Mouse (Mus musculus) hindbrain, embryonic 15.5 days (tissue): Measurements from ENCODE around the gene Apoa2. TPM values are rescaled to one million over a fixed set of nuclear protein-coding genes. Genes with fewer than 3 reads are reported as not detected.
A peak's percentile ranks its signal among the peaks of the same experiment; 100 is the strongest.

Experiments
- ATAC-seq: fragments of 200-750 bp; cut with Nextera tagmentation; 2 replicates; pipeline ENCODE4 v1.8.0; 2017; ENCODE audit warnings: low read depth, moderate number of reproducible peaks, moderate TSS enrichment; ENCODE audit not compliant: low FRiP score
- H3K27ac ChIP-seq: fragments of 300-500 bp; sonication (generic); replicated peaks from 2 replicates; pipeline ENCODE4 v1.5.1; 2015; ENCODE audit warnings: mild to moderate bottlenecking, inconsistent platforms
- H3K27me3 ChIP-seq: fragments of 300-500 bp; sonication (generic); 2 replicates; pipeline ENCODE4 v1.6.1; 2015; ENCODE audit warnings: control low read depth, inconsistent platforms
- H3K36me3 ChIP-seq: fragments of 300-500 bp; sonication (generic); 2 replicates; pipeline ENCODE4 v1.6.1; 2015; ENCODE audit warnings: control low read depth, inconsistent platforms
- H3K4me1 ChIP-seq: fragments of 300-500 bp; sonication (generic); replicated peaks from 2 replicates; pipeline ENCODE4 v1.6.1; 2015; ENCODE audit warnings: control low read depth, inconsistent platforms
- H3K4me2 ChIP-seq: fragments of 300-500 bp; sonication (generic); 2 replicates; pipeline ENCODE4 v1.6.1; 2015; ENCODE audit warnings: moderate library complexity, mild to moderate bottlenecking, inconsistent platforms
- H3K4me3 ChIP-seq: fragments of 300-500 bp; sonication (generic); 2 replicates; pipeline ENCODE4 v1.5.1; 2015; ENCODE audit warnings: mild to moderate bottlenecking, inconsistent platforms
- H3K9ac ChIP-seq: fragments of 300-500 bp; sonication (generic); 2 replicates; pipeline ENCODE4 v1.6.1; 2015; ENCODE audit warnings: inconsistent platforms
- H3K9me3 ChIP-seq: fragments of 300-500 bp; sonication (generic); 2 replicates; pipeline ENCODE4 v1.6.1; 2016; ENCODE audit warnings: control low read depth, inconsistent platforms
- WGBS: fragments of 180-500 bp; shearing (Covaris S2); methylation state at CpG from one replicate; pipeline ENCODE4 v1.1.7; 2015; 5-methylcytosine and 5-hydroxymethylcytosine counted together
- polyA plus RNA-seq: library from polyadenylated mRNA; unstranded; fragments of >200 nt; fragmentation: Nextera tagmentation; extraction: Ambion mirVana; gene quantifications from 2 replicates; pipeline ENCODE4 v1.2.1, GENCODE M21; 2015

The Apoa2 gene
- polyA plus RNA-seq, 1 experiment from 2014 or later, result 6.0 TPM

DNA sequence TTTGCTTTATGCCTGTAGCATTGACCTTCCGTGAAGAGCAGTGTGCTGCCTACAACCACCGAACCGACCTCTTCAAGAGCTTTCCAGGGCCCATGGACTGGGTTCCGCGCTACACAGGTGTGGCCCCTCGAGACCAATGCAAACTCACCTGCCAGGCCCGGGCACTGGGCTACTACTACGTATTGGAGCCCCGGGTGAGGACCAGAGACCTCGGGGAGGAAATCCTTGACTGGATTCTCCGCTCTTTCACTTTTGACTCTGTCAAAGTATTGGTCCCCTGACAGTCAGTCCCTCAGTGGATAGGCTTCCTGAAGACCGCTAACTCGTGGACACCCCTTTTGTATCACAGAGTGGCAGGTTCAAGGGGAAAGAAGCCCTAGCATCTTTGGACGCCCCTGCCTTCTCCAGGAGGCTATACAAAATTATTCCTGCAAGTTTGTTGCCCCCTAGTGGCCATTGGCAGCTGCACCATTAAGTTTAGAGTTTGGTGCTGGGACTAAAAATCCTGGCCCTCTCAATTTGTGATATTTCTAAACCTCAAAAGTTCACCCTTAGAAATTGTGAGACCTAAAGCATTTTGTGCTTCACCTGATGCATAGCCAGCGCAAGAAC lies 32.2 kb downstream of the Apoa2 start:
- no peaks in the 10 kb centered on the region for H3K36me3 ChIP-seq
- no peak overlapping the region for H3K9ac ChIP-seq
- no peak overlapping the region for H3K4me3 ChIP-seq
- H3K27ac ChIP-seq, result no peak overlapping the region
- 72% methylated on average over 15 of the region's 15 CpGs for WGBS
- ATAC-seq, result no peak; the same call in 1 of the 2 replicates
- peaks cover 9% of the 10 kb centered on the region for H3K4me1 ChIP-seq
- no peaks in the 10 kb centered on the region for H3K27me3 ChIP-seq
- no peaks in the 10 kb centered on the region for H3K9me3 ChIP-seq
- H3K4me2 ChIP-seq, result no peak overlapping the region

DNA sequence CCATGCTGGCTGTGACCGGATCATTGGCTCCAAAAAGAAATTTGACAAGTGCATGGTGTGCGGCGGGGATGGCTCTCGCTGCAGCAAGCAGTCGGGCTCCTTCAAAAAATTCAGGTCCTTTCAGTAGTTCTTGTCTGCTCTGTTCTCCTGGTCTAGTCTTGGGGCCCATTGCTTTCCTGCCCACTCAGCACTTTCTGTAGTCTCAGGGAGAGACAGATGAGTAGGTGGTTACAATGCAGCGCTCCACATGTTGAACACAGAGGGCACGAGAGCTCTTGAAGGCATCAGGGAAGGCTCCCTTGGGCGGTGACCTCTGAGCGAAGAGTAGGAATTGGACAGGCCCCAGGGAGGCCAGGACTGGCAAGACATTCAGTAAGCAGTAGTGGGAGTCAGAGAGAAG lies 32.9 kb downstream of the Apoa2 start:
- Histone ChIP-seq H3K4me1 (peaks cover 11% of the 10 kb centered on the region), H3K4me2 (no peak overlapping the region), H3K27ac (no peak overlapping the region), H3K4me3 (no peak overlapping the region), H3K9ac (no peak overlapping the region), H3K27me3 (no peaks in the 10 kb centered on the region), H3K36me3 (no peaks in the 10 kb centered on the region), H3K9me3 (no peaks in the 10 kb centered on the region)
- WGBS, result 82% methylated on average over 9 of the region's 9 CpGs
- ATAC-seq, result no peak

DNA sequence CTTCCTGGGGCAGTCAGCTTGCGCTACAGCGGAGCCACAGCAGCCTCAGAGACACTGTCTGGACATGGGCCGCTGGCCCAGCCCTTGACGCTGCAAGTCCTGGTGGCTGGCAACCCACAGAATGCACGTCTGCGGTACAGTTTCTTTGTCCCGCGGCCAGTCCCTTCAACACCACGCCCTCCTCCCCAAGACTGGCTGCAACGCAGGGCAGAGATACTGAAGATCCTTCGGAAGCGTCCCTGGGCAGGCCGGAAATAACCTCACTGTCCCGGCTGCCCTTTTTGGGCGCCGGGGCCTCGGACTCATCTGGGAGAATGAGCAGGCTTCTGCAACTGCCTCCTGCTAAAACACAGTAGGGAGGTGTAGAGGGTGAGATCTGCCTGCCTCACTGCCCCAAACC lies 34.1 kb downstream of the Apoa2 start:
- Histone ChIP-seq H3K27me3 (no peaks in the 10 kb centered on the region), H3K4me2 (no peak overlapping the region), H3K9ac (no peak overlapping the region), H3K27ac (no peak overlapping the region), H3K4me3 (no peak overlapping the region), H3K9me3 (no peaks in the 10 kb centered on the region), H3K36me3 (no peaks in the 10 kb centered on the region), H3K4me1 (peaks cover 16% of the 10 kb centered on the region)
- 77% methylated on average over 17 of the region's 17 CpGs for WGBS
- no peak for ATAC-seq

DNA sequence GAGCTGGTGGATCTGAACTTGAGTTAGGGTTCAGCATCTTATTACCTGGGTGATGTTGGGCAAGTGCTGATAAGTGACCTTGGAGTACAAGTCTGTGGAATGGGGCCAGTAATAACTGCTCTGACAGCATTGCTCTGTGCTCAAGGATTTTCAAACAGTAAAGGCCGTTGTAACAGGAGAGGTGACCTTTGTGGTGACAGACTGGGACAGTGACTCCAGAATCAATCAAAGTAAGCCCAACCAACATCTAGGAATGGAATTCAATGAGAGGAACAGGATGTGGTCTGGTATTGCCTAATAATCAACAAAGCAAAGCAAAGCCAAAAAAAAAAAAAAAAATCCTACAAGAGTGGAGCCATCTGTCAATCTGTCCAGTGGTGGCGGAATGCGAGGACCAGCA lies 35.5 kb downstream of the Apoa2 start:
- no peak overlapping the region for H3K4me3 ChIP-seq
- no peaks in the 10 kb centered on the region for H3K27me3 ChIP-seq
- H3K9ac ChIP-seq, result no peak overlapping the region
- H3K36me3 ChIP-seq, result no peaks in the 10 kb centered on the region
- 85% methylated on average over 3 of the region's 3 CpGs for WGBS
- ATAC-seq, result no peak
- H3K27ac ChIP-seq, result no peak overlapping the region
- H3K4me2 ChIP-seq, result no peak overlapping the region
- H3K9me3 ChIP-seq, result no peaks in the 10 kb centered on the region
- peaks cover 16% of the 10 kb centered on the region for H3K4me1 ChIP-seq

DNA sequence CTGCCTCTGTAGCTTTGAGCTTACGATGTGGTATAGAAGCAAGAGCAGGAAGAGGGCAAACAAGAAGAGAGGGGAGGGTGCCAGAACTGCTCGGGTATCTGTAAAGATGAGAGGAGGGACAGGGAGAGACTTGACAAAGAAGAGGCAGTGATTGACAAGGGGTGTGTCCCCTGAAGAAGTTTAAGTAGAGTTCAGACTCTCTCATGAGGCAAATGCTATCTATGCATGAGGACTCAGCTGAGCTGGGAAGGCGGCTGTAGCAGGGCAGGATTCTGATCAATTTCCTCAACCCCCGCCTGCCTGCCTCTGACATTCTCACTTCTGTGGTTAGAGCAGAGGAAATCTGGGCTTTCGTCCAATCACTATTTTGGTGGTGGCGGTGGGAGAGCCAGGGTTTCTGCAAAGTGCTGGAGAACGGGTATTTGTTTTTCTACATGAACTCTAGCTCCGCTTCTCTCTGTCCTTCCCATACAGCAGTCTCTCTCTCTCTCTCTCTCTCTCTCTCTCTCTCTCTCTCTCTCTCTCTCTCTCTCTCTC lies 37.8 kb downstream of the Apoa2 start:
- H3K27ac ChIP-seq, result peak overlapping the region; percentile 87
- H3K4me2 ChIP-seq, result peak overlapping the region; percentile 63
- peak; percentile 82 for ATAC-seq
- H3K4me1 ChIP-seq, result peaks cover 16% of the 10 kb centered on the region
- 3% methylated on average over 8 of the region's 8 CpGs for WGBS
- H3K9ac ChIP-seq, result peak overlapping the region; percentile 31; the same call in 1 of the 2 replicates
- H3K27me3 ChIP-seq, result no peaks in the 10 kb centered on the region
- H3K4me3 ChIP-seq, result peak overlapping the region; percentile 34
- H3K36me3 ChIP-seq, result no peaks in the 10 kb centered on the region
- H3K9me3 ChIP-seq, result no peaks in the 10 kb centered on the region

DNA sequence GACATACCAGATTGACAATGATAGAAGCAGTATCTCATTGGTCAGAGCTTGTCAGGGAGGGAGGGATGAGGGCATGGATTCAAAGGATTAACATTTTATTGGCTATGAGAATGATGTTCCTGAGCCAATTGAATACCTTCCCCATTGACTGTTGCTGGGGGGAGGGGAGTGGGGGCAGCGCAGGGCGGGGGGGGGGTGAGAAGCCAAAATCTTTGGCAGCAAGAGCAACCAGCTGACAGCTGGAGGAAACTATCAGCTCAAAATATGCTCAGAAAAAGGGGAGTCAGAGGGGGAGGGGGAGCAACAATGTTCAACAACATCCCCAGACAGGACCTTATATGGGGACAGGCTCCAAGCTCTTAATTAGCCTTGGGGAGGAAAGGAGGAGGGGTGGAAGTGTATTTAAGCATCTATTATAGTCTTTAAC lies 38.3 kb downstream of the Apoa2 start:
- H3K4me2 ChIP-seq, result peak overlapping the region; percentile 63
- WGBS, result 5% methylated on average over 2 of the region's 2 CpGs
- H3K27ac ChIP-seq, result peak overlapping the region; percentile 87
- no peaks in the 10 kb centered on the region for H3K9me3 ChIP-seq
- H3K4me3 ChIP-seq, result peak overlapping the region; percentile 34; the same call in 1 of the 2 replicates
- H3K27me3 ChIP-seq, result no peaks in the 10 kb centered on the region
- no peaks in the 10 kb centered on the region for H3K36me3 ChIP-seq
- H3K9ac ChIP-seq, result no peak overlapping the region
- peak; percentile 94 for ATAC-seq
- H3K4me1 ChIP-seq, result peaks cover 16% of the 10 kb centered on the region

DNA sequence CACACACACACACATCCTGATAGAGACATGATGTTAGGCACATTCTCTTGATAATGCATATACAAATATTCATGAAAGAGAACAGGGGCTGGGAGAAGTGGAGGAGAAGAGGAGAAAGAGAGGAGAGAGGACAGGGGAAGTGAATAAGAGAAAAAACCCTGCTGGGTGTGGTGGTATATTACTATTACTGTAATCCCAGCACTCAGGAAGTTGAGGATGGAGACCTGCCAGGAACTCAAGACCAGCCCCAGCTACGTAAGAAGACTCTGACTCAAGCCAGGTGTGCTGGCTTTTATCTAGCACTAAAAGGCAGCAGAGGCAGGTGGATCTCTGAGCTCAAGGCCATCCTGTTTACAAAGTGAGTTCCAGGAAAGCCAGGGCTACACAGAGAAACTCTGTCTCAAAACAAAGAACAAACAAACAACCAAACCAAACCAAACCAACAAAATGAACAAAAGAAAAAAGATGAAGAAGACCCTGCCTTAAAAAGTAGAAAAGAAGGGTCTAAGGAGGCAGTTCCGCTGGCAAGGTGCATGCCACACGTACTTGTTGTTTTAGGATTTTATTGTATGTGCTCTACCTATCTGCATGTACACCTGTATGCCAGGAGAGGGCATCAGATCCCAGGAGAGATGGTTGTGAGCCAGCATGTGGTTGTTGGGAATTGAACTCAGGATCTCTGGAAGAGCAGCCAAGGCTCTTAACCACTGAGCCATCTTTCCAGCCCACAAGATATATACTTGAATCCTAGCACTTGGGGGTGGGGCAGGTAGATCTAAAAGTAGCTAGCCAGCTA lies 39.0 kb downstream of the Apoa2 start:
- ATAC-seq, result no peak
- Histone ChIP-seq H3K4me2 (peak overlapping the region; percentile 63), H3K9ac (no peak overlapping the region), H3K9me3 (no peaks in the 10 kb centered on the region), H3K27ac (peak overlapping the region; percentile 79), H3K27me3 (no peaks in the 10 kb centered on the region), H3K4me3 (no peak overlapping the region), H3K4me1 (peaks cover 16% of the 10 kb centered on the region), H3K36me3 (no peaks in the 10 kb centered on the region)
- 79% methylated on average over 3 of the region's 3 CpGs for WGBS

DNA sequence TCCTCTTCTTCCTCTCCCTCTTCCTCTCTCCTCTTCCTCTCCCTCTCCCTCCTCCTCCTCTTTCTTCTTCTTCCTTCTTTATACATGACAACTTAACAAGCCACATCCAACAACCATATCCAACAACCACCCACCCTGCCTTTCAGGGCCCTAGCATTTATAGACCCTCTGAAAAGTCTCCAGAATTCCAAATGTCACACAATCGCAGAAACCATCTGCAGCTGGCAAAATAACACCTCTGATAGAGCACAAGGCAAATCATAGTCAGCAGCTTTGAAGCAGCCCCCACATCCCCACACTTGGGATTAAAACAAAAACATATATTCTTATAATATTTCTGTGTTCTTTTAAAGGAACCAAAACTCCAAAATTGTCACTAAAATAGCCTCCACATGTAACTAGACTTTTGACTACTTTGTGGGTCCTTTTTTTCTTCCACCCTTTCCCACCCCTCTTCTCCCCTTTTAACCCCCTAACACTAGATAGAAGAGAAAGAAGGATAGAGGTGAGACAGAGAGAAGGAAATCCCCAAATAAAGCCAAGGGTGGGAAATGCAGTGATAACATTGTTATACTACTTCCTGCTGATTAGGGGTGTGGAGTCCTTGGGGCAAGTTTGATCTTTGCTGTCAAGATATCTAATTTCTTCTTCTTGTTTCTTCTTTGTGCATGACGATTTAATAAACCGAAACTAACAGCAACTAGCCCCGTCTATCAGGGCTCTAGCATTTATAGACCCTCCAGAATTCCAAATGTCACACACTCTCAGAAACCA lies 41.3 kb downstream of the Apoa2 start:
- Histone ChIP-seq H3K36me3 (no peaks in the 10 kb centered on the region), H3K27me3 (no peaks in the 10 kb centered on the region), H3K4me3 (no peak overlapping the region), H3K27ac (no peak overlapping the region), H3K9me3 (no peaks in the 10 kb centered on the region), H3K9ac (no peak overlapping the region), H3K4me2 (no peak overlapping the region), H3K4me1 (peaks cover 29% of the 10 kb centered on the region)
- WGBS, result 83% methylated on average over 4 of the region's 4 CpGs
- no peak for ATAC-seq

DNA sequence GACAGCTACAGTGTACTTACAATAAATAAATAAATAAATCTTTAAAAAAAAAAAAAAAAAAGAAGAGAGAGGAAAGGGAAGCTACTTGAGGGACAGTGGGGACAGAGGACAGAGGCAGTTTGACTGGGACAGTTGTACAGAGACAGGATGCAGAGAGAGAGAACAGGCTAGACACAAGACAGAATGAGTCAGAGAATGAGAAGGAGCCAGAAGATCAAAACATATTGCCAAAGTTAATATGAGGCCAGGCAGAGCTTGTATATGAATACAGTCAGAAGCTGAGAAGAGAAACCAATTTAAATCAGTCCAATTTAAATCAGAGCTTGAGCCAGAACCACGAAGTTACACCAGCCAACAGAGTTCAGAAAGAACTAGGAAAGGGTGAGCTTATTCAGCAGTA lies 43.5 kb downstream of the Apoa2 start:
- WGBS, result 68% methylated on average over 1 of the region's 1 CpGs
- ATAC-seq, result no peak

DNA sequence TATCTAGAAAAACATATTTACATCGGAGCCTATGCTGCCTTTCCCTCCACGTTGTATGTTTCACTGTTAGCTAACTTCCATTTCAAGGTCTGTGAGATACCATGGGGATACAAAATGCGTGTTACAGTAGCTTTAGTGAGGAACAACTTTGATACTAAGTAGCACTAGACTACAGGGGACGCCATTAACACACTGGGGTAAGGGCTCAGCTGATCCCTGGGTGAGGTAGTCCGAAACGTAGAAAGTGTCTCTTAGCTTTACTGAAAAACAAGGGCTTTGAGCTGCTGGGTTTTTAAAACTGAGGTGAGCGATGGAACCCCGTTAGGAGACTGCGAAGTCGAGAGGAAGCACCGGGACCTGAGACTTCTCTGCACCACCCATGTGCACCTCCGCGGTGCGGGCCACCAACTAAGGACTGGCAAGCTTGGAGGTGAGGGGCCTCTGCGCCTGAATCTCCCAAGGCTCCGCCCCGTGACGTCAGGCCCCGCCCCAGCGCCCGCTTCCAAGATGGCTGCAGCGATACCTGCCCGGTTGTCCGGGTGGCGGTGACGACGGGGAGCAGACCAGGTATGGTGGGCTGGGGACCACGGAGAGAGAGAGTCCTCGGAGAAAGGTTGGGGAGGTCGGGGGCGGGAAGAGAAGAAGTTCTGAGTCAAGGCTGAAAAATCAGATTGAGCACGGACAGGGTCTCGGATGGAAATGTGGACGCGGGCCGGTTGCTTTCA lies 45.2 kb downstream of the Apoa2 start, which contains the start of gene B4galt3:
B4galt3 (plus strand) TSS at position 481 of the 725 bp plus-strand sequence.
- peak within 1 kb of the TSS; percentile 89 for H3K4me2 ChIP-seq
- H3K4me3 ChIP-seq, result peak within 1 kb of the TSS; percentile 94
- WGBS, result 4% methylated on average over 36 of the region's 36 CpGs
- H3K36me3 ChIP-seq, result peaks cover 19% of the 10 kb centered on the region
- ATAC-seq, result peak; percentile 94
- H3K9ac ChIP-seq, result peak within 1 kb of the TSS; percentile 91
- H3K9me3 ChIP-seq, result no peaks in the 10 kb centered on the region
- H3K27me3 ChIP-seq, result no peaks in the 10 kb centered on the region
- peaks cover 28% of the 10 kb centered on the region for H3K4me1 ChIP-seq
- H3K27ac ChIP-seq, result peak within 1 kb of the TSS; percentile 77

More for the DNA sequence above, 43.5 kb downstream of the Apoa2 start:
- H3K4me1 ChIP-seq, result peaks cover 33% of the 10 kb centered on the region
- no peak overlapping the region for H3K27ac ChIP-seq
- no peaks in the 10 kb centered on the region for H3K9me3 ChIP-seq
- H3K4me3 ChIP-seq, result no peak overlapping the region
- H3K27me3 ChIP-seq, result no peaks in the 10 kb centered on the region
- no peak overlapping the region for H3K9ac ChIP-seq
- H3K4me2 ChIP-seq, result no peak overlapping the region
- peaks cover 9% of the 10 kb centered on the region; the same call in 1 of the 2 replicates for H3K36me3 ChIP-seq

DNA sequence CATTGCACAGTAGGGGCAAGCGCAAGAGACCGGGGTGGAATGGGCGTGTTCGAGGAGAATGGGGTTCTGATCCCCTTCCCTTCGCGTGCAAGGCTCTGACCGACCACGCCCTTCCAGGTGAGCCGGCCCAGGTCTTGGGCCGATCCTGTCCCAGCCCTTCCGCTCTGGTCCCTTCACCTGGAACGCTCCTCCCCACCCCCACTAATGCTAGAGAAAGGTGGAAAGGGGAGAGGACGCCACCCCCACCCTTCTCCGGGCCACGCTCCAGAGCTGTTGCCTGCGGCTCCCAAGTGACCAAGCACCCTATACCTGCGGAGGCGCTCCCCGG lies 45.7 kb downstream of the Apoa2 start:
- Histone ChIP-seq H3K4me2 (peak overlapping the region; percentile 89), H3K27me3 (no peaks in the 10 kb centered on the region), H3K9me3 (no peaks in the 10 kb centered on the region), H3K9ac (peak overlapping the region; percentile 91), H3K4me3 (peak overlapping the region; percentile 94), H3K4me1 (peaks cover 28% of the 10 kb centered on the region), H3K27ac (peak overlapping the region; percentile 77), H3K36me3 (peaks cover 21% of the 10 kb centered on the region)
- ATAC-seq, result peak; percentile 84
- under 1% methylated on average over 19 of the region's 19 CpGs for WGBS
